Mouse (Mus musculus): ENCODE data around the gene Crat.

- TF ChIP-seq CTCF (IDR thresholded peaks at IDR 0.05; ENCODE audit: low read depth) (no peak), EP300 (IDR thresholded peaks at IDR 0.05; ENCODE audit: low read depth) (no peak)
These were observed 35.9 kb upstream of the Crat start for GRCm38 (mm10) chr2:30451525-30451924.
